ENCODE assay signal across 12 mouse cellular contexts in genomic region chr17:4265946-4266345, GRCm38 (mm10).
A peak's percentile ranks its signal among the peaks of the same experiment; 100 is the strongest.
DNase-seq lines count a peak whose midpoint lies in the region; ATAC-seq and TF ChIP-seq lines count a peak whose summit lies in the region.
"Had no signal": no experiment of that assay in that cellular context is flagged by ENCODE, and none has a peak within 500 bp of the region (broad histone marks: within the 10 kb centered on the region; RNA-seq: fewer than 3 reads in every experiment).

No protein-coding gene starts in this region.

- no peaks in the 10 kb centered on the region for H3K36me3 ChIP-seq in hindbrain, embryonic 13.5 days
- H3K36me3 ChIP-seq in limb, embryonic 14.5 days (ENCODE audit: control insufficient read depth, insufficient read depth, low read length): no peaks in the 10 kb centered on the region
- H3K36me3 ChIP-seq: liver, embryonic 13.5 days had no signal

- H3K4me2 ChIP-seq in hindbrain, embryonic 13.5 days: 0 out of 2 replicates have a peak overlapping the region, but pooled peaks have one; percentile 15
- peak overlapping the region; percentile 30 for H3K4me2 ChIP-seq in limb, embryonic 14.5 days (replicated peaks; ENCODE audit: low read depth, low read length, severe bottlenecking)
- H3K4me2 ChIP-seq: liver, embryonic 13.5 days had no signal

- H3K27me3 ChIP-seq in hindbrain, embryonic 13.5 days: no peaks in the 10 kb centered on the region
- no peaks in the 10 kb centered on the region for H3K27me3 ChIP-seq in limb, embryonic 14.5 days (ENCODE audit: control insufficient read depth, insufficient read depth, low read length)
- H3K27me3 ChIP-seq: liver, embryonic 13.5 days had no signal

- H3K9ac ChIP-seq in hindbrain, embryonic 13.5 days: no peak overlapping the region
- no peak overlapping the region for H3K9ac ChIP-seq in limb, embryonic 14.5 days (ENCODE audit: low read depth, low read length, severe bottlenecking)
- H3K9ac ChIP-seq: liver, embryonic 13.5 days had no signal

- DNase-seq in Muller cell, postnatal 12 days (ENCODE audit: inconsistent ontology term): peak; percentile 37
- DNase-seq in embryo, embryonic 11.5 days (ENCODE audit: low read depth, low spot score): peak; percentile 2
- DNase-seq in limb, embryonic 14.5 days (ENCODE audit: low spot score): no peak
- no peak for DNase-seq in adrenal gland, postnatal 4 days (ENCODE audit: low spot score in 2 of 2)
- DNase-seq in yolk sac, embryonic 10.5 days (ENCODE audit: low spot score): no peak
- DNase-seq in gastrocnemius, postnatal 36 days: no peak
- DNase-seq: adrenal gland, adult 8-10 months; cerebellum, postnatal 25 days; liver, embryonic 13.5 days had no signal

- WGBS in hindbrain, embryonic 13.5 days: 1% methylated on average over 6 of the region's 6 CpGs
- 5% methylated on average over 6 of the region's 6 CpGs for WGBS in limb, embryonic 14.5 days

- H3K4me1 ChIP-seq in hindbrain, embryonic 13.5 days (replicated peaks): peaks cover 24% of the 10 kb centered on the region
- H3K4me1 ChIP-seq in limb, embryonic 14.5 days (ENCODE audit: control insufficient read depth, insufficient read depth, low read length): peaks cover 11% of the 10 kb centered on the region
- H3K4me1 ChIP-seq: liver, embryonic 13.5 days had no signal

- H3K27ac ChIP-seq in hindbrain, embryonic 13.5 days: peak overlapping the region; percentile 48
- no peak overlapping the region for H3K27ac ChIP-seq in limb, embryonic 14.5 days (replicated peaks; ENCODE audit: low read depth, low read length)
- H3K27ac ChIP-seq: liver, embryonic 13.5 days had no signal

- no peaks in the 10 kb centered on the region for H3K9me3 ChIP-seq in hindbrain, embryonic 13.5 days
- no peaks in the 10 kb centered on the region for H3K9me3 ChIP-seq in limb, embryonic 14.5 days (ENCODE audit: control insufficient read depth, low read length)
- H3K9me3 ChIP-seq: liver, embryonic 13.5 days had no signal

- no peak for TF ChIP-seq POLR2A in limb, embryonic 14.5 days (IDR thresholded peaks at IDR 0.05; ENCODE audit: borderline replicate concordance, extremely low read depth, insufficient read depth, insufficient read length)

- intact Hi-C loops in gastrocnemius, postnatal 36 days (cut with DNase I): no loop called here

- H3K4me3 ChIP-seq in hindbrain, embryonic 13.5 days: no peak overlapping the region
- H3K4me3 ChIP-seq in limb, embryonic 14.5 days (replicated peaks; ENCODE audit: low read length): no peak overlapping the region
- H3K4me3 ChIP-seq: liver, embryonic 13.5 days had no signal

- ATAC-seq in hindbrain, embryonic 13.5 days (ENCODE audit: low FRiP score): 0 out of 2 replicates have a peak, but pooled peaks have one; percentile 28
- no peak for ATAC-seq in limb, embryonic 14.5 days (ENCODE audit: low FRiP score, low read depth)
- ATAC-seq in CD4-positive, CD25-positive, alpha-beta regulatory T cell, adult 4 months: no peak
- ATAC-seq: inflammation-experienced regulatory T-cells, adult 6 months had no signal

Comparison
In these comparisons a context has a peak if more than half of its experiments do, and no peak if none do; other contexts are left out.
1. DNase-seq: peak in Muller cell, postnatal 12 days (single experiment) and embryo, embryonic 11.5 days (single experiment); none in limb, embryonic 14.5 days (single experiment), adrenal gland, postnatal 4 days (0 of 2), yolk sac, embryonic 10.5 days (single experiment) and gastrocnemius, postnatal 36 days (0 of 2).